Mouse (Mus musculus) thymus, adult 18-20 months (tissue): ENCODE results near the gene Prdm5.

ENCODE experiments used
- DNase-seq, 2 experiments: peaks; one replicate each; pipeline ENCODE4 v3.0.0; 2022; ENCODE audit warnings: mixed read lengths in 2 of 2

The Prdm5 gene

DNA sequence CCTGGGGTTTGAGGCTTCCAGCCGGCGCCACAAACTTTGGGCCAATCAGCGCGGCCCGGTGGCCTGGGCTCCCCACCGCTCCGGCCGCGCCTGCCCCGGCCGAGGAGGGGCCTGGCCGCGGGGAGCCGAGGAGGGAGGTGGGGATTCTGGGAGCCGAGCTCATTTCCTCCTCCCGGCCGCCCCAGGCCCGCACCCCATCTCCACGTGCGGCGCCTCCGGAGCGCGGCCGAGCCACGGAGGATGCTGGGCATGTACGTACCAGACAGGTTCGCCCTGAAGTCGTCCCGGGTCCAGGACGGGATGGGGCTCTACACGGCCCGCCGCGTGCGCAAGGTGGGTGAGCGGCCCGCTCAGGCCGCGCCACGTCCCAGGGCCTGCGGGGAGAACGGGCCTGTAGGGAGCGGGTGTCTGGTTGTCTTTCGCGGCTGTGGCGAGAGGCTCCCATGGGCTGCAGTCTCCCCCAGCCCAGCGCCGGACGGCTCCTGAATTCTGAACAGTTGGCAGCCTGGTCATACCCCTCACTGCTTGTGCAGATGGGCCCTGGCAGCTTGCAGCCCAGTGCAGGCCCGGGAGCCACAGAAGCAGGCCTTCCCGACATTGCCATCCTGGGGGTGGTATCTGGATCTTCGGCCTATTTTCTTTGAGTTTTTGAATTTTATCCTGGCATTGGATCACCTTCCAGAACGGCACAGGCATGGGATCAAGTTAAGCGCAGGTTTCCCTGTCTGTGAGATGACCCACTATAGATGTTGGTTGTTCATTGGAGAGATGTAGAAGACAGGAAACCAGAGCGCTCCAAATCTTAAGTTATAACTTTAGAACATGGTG, at the start of gene Prdm5:
TSS of gene Prdm5 (plus strand) at position 128 of the 828 bp plus-strand sequence.
- DNase-seq: peak; percentile 3 to 6

DNA sequence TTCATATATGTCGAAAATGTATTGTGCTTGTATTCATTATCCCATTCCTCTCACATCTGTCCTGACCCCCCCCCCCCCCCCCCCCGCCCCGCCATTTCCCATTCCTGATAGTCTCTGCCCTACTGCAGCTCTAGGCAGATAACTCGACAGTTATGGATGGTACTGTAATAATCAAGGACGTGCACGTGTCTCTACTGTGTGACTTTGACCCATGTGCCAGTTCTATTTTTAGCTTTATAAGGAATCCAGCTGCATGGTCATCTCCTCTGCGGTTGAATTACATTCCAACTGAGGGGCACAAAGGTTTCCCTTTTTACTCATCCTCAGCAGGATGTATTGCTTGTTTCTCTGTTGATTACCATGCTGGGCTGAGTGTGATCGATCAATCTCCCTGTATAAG, 39.3 kb upstream of the Prdm5 start:
- no peak for DNase-seq

DNA sequence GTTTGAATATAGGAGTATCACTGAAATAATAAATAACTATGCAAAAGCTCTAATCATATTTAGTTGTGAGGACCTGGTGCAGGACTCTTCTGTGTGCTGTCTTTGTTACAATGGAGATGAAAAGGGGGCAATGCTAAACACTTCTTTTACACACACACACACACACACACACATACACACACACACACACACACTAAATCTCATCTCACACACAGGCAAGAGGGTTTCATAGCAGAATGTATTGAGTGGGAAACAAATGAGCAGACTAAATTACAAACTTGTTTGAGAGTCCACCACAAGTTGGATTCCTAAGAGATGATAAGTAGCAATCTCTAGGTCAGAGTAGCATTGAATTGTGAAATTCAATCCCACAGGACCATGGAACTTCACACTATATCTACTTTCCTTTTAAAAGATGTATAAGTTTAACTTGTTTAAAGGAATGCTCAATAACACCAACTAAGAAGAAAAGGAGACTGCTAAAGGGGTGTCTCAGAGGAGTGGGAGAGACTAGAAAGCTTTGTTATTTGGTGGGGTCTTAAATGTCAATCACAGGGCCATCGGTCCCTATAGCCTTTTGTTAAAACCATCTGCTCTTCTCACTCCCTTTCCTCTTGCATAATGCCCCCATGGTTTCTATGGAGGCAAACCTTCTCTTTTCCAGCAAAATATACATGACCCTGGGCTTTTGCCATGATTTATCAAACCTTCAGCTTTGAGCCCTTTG, 35.5 kb upstream of the Prdm5 start:
- no peak for DNase-seq

DNA sequence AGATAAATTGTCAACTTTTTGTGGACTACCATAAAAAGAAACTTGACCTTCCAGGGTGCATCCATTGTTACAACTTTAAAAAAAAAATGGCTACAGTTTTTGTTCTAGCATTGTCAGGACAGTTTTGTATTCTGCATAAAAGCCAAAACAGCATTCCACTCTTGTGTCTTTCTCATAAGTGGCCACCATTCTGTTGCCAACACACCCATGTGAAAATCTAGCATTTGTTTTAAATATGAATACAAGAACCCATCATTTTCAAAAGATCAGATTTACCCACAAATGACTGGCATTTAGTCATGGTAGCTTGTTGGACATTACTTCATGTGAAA, 35.0 kb upstream of the Prdm5 start:
- DNase-seq: no peak

DNA sequence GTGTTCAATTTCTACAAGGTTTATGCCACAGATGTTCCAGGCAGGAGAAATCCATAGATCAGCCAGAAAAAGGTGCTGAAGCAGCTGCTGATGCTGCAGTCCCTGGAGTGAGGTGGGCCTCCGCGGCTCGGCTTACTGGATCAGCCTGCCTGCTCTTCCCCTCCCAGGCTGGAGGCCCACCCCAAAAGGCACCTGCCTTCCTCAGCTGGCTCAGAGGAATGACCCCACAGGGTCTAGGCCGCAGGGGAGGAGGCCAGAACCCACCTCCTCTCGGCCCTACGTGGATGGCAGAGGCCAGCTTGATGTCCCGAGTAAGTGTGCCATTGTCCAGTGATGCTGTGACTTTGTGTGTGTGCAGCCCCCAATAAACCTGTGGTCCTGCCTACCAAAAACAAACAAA, 20.6 kb upstream of the Prdm5 start:
- DNase-seq: no peak

DNA sequence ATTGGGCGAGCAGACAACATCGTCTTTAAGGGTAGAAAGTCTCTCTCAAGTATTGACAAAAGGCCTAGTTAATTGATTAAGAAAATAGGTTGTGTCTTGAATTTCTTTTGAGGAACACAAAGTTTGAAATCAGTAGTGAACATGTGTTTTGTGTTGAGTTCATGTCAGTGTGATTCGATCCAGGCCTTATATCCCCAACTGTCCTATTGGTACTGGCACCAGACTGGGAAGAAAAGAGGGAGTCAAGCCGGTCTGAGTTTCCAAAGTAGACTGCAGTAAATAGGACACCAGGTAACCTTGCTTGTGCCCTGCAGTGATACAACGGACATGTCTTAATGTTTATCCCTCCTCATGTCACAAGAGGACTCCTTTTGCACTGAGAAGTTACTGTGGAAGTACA, 19.6 kb upstream of the Prdm5 start:
- no peak for DNase-seq

DNA sequence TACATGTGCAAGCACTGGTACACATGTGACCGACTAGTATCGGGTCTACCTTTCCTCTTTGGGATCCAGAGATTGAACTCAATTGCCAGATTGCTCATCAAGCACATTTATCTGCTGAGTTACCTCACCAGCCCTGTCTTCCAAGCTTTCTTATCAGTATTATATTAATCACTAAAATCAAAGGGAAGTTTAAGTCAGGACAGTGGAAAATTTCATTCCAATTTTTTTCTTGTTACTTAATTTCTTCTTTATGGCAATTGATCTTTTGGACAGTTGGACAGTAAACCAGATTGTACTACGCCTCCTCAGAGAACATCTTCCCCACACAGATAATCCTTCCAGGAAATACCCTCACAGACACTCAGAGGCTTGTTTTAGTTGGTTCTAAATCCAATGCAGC, 18.7 kb upstream of the Prdm5 start:
- DNase-seq: no peak

DNA sequence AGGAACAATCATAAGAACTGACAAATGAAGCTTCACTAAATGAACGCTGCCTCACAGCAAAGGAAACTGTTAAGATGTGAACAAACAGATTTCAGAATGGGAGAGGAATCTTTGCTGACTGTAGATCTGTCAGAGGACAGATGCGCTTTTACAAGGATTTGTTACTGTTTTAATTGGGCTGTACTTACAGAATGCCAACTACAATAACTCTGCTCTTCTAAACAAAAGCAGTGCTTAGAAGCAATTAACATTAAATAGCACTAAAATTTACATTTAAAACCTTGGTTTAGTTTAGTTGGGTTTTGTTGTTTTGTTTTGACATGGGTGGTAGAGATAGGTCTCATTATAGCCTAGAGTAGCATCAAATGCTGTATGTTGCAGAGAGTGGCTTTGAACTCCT, 14.3 kb upstream of the Prdm5 start:
- no peak for DNase-seq

DNA sequence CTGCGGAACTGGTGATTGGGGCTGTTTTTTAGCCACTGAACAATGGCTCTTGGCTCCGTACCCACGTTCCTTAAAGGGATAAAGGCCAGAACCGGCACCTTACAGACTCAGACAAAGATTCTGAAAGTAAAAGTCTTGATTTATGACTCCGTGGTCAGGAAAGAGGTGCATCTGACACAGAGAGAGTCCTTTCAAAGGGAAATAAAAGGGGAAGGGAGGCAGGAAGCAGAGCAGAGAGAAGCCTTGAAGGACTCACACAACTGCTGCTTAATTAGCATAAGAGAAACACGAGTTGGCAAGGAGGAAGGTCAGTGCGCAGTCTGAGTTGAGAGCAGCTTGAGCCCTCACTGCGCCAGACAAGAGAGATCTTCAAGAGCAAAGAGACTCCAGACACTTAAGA, 13.7 kb upstream of the Prdm5 start:
- no peak for DNase-seq

DNA sequence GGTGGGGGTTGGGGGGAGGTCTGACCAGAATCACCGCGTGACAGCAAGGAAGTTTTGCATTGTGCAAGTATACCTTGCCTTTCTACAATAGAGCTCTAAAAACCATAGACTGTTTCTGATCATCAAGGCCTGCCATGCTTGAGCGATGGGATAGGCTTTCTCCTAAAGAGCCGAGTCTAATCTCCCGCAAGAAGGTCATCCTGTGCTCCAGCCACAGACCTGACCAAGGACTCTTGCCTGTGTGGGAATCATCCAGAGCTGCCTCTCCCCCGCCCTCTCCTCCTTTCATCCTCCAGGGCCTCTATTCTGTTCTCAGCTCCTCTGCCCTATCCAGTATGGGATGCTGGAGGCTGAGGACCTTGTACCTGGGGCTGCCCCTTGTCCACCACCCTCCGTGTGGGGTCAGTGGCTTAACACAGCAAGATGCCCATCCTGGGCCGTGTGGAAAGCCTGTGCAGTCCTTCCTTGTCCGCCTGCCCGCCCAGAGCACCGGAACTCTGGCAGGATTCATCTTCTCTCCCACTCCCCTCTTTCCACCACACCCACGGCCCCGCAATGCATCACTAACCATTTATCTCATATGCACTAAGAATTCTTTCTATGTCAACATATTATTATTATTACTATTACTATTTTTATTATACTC, 12.9 kb upstream of the Prdm5 start:
- no peak for DNase-seq

DNA sequence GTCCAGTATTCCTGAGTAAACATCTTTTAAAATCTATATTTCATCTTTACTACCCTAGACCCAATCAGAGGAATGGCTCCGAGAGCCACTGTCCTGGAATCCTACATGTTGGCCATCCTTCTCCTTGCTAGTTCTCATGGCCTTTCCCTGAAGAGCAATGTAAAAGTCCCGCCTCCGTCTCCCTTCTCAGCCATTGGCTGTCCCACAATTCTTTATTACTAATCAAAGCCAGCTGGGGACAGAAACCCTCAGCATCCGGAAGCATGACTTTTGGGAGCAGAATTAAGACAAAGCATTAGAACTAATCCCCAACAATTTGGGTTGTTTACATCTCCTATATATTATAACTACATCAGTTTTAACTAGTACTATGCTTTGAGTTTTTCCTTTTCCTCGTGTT, 10.9 kb upstream of the Prdm5 start:
- no peak for DNase-seq

DNA sequence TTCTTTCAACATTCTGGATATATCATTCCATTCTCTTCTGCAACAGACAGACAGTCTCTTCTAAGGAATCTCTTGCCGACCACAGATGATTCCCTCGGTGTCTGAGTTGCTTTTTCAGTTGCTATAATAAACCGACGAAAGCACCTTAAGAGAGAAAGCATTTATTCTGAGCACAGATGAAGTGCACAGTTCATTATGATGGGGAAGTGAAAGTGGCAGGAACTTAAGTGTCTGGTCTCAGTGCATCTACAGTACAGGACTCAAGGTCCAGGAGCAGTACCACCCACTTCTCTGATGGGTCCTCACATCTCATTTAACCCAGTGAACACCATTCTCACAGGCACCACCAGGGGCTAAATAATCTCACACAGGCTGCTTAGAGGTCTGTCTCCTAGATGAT, 5.2 kb upstream of the Prdm5 start:
- DNase-seq: no peak

DNA sequence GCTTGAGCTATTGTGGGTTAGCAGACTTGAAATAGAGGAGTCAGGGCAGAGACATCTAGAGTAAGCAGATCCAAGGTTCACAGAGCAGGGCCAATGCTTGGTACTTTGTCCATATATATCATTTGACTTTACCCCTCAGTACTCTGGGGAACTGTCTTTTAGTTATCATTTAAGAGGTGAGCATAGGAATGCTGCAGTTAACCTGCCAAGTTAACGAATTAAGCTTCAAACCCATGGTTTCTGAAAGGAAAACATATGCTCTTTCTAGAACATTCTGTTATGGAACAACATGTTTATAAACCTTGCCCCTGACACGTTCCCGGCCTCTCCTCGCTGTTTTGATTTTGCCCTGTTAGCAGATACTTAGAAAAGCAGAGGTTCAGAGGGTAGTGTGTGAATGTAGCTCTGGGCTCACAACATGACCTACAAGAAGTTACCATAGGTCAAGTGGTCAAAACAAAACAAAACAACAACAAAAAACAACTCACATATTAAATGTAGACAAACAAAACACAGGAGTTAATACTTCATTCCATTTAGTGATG, 973 bp downstream of the Prdm5 start:
- no peak for DNase-seq

DNA sequence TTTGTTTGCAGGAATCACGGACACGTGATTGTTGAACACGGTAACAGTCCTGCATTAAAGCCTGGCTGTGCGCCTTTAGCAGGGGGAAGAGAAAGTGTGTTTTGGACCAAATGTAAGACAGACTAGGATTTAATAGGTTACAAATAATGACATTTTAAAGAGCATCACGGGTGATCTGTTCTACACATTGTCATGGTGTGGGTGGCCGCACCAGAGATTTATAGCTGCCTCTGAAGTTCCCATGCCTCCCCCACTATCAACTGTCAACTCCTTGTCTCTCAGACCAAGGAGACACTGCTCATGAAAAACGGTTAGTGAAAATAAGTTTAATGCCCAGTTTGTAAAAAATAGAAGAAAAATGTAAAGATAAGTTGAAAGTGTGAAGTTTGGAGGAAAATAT, 2.7 kb downstream of the Prdm5 start:
- DNase-seq: no peak

DNA sequence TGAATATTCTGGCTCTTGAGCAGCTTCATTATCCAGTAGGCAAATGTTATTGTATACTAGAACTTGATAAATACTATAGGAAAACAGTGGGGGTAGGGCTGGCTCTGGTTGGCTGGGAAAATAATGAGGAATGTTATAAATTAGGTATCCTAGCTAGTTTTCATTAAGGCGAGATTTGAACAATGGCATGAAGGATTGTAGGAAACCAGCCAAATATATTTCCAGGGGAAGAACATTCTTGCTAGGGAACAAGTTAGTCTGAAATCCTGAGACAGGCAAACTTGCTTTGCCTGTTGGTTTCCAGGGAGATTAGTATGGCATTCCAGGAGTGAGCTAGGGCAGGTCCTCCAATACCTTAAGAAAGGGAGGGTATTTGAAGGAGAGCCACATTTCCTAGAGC, 4.9 kb downstream of the Prdm5 start:
- no peak for DNase-seq

DNA sequence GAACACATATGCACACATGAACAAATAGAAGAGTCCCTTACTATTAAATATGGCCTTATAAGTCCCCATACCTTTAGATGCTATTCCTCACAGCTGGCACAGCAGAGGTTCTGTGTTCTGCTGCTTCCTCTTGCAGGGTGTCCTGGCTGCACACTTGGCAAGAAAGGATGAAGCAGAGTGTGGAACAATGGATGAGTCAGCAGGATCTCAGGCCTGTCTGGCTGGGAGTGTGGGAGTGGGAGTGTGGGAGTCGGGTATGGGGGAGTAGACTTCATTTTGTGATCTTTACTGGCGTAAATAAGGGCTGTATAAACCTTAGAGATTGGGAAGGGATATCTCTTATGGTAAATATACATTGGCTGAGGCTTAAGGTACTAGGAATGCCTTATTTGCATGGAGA, 14.1 kb downstream of the Prdm5 start:
- DNase-seq: no peak

DNA sequence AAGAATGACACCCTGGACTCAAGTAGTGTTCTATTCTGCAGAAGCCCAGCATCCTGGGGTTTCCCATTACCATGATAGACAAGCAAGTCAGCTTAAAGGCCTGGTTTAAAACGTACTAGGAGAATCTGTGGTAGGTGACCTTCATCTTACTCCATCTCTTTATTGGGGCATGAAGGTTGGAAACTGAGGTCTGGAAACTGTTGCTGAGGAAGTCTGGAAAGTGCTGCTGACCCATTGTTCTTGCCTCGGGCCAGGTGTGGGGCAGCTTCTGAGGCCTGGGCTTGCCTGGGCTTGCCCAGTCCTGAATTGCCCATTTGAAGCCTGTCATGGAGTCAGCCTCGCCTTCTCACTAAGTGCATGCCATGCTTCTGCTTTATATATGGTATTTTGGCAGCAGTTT, 17.8 kb downstream of the Prdm5 start:
- DNase-seq: no peak

DNA sequence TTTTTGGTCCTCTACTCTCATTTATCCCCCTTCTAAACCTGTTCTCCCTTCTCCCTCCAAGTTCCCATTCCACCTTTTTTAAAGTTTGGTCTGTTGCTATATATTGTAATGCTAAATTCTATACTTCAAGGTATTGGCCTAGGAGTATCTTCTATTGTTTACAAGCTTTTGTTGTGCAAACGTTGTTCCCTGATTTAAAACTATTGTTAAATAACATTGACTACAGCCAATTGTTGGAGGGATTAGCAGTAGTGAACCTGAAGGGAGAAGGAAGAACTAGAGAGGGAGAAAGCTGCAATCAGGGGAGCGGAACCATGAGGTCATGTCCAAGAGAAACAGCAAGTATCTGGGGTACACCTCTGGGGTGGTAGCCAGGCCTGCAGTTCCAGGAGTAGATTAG, 18.5 kb downstream of the Prdm5 start:
- no peak for DNase-seq

DNA sequence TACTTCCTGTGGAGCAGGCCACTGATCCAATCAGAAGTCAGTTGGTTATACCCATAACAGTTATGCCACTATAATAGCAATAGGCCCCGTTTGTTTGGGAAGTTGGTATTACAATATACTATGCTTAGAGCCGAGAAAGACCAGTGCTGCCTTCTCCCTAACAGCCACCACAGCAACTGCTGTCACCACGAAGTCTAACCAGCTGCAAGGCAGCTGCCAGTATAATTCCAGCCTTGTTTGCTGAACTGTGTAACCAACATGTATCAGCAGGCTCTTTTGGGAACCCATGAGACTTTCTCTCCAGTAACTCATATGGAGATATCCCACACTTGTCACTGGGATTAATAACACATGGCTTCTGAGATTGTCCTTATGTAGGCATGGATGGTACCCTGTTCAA, 19.6 kb downstream of the Prdm5 start:
- DNase-seq: no peak

DNA sequence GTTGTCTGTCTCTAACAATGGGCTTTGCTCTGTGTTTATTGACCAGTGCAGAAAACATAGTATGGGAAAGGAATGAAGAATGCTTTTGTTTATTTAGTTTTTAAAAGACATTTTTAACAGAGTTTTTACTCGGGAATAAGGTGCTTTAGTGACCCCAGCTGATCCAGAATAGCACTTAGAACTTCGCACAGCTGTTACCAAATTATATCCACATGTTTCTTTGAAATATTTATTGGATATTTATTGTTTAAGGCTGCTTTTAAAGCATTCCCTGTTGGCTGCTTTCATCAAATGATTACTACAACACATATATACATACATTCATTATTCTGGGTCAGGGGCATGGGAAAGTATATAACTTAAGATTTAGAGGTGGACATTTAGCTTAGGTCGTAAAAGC, 32.9 kb downstream of the Prdm5 start:
- DNase-seq: no peak

DNA sequence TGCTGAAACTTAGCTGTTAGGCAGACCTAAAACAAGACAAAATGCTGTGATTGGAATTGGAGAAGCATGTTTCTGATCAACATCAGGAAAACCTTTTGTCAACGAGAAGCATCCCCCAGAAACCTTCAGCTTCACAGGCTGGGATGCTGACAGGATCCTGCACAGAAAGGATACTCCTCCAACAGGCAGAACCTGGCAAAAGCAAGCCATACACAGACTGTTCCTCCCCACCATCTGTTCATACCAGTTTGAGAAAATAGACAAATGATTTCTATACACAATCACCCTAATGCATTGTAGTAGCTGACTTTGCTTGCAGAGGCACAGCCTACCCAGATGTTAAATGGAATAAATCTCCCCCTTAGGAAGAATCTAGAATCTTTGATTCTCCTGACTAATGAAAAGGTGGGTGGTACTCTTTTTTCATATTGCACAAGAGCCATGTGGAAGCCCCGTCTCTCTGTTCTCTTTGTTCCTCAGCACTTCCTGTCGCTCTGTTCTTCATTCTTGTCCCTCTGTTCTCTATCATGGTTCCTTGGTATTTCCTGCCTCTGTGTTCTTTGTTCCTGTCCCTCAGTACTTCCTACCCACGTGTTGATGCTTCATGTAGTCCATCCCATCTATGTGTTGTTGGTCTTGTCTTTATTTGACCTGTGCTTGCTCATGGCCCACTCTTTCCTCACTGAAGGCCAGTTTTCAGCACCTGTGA, 39.4 kb downstream of the Prdm5 start:
- DNase-seq: no peak

DNA sequence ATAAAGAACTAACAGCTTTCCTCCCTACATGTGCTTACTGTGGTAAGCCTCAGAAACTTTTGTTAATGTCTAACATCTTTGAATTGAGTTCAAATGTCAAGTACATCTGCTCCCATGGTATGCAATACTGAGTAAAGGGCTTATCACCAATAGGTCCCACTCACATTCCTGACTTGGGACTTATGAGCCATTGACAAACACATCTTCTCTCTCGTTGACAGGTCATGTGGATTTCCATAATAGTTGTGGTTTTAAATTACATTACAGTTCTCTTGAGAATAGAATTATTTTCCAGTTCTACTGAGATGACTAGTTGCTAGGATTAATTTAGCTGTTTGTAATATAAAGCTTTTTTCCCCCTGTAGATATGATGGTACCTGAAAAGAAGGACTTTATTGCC, 49.9 kb downstream of the Prdm5 start:
- no peak for DNase-seq

DNA sequence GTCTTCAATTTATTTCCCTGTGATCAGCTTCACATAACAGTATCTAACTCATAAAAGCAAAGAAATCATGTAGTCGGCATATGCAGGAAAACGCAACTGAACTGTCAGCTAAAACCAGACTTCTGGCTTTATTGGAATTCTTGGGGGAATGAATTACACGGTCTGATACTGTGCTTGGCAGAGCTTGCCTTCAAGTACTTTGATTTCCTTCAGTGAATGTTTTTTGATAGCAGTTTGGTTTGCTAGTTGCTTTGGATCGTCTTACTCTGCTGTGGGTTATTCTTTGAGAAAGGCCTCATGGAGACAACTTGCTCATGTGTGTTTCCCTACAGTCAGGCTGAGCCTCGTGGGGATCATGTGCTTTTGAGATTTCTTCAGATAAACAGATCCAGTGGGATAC, 52.7 kb downstream of the Prdm5 start:
- DNase-seq: no peak
